Comparison of ENCODE assay signal across 11 mouse cellular contexts in the genomic region with DNA sequence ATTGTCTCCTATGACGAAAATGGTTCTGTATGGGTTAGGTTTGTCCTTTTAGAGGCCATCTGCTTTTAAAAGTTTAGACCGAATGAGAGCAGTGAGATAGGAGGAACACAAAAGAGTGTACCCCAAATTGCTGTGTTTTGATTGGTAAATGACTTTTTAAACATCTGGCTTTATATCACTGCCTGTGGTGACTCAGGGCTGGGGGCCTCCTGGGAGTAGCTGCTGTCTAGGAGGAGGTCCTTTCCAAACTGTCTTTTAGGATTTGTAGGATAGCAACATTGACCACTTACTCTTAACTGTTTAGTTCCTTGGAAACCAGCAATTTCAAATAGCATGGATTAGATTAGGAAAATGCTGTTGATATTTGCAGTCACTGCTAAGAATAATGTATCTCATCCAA. TPM values are rescaled to one million over a fixed set of nuclear protein-coding genes. Genes with fewer than 3 reads are reported as not detected.
DNase-seq lines count a peak whose midpoint lies in the region; ATAC-seq lines count a peak whose summit lies in the region.
"Had no signal": no experiment of that assay in that cellular context is flagged by ENCODE, and none has a peak within 500 bp of the region (broad histone marks: within the 10 kb centered on the region; RNA-seq: fewer than 3 reads in every experiment).

No protein-coding gene starts in this region.

- peaks cover 4% of the 10 kb centered on the region; the same call in 1 of the 2 replicates for H3K36me3 ChIP-seq in liver, embryonic 13.5 days
- H3K36me3 ChIP-seq in liver, embryonic 12.5 days, result peaks cover 6% of the 10 kb centered on the region; the same call in 1 of the 2 replicates
- peaks cover 12% of the 10 kb centered on the region; the same call in 1 of the 2 replicates for H3K36me3 ChIP-seq in heart, embryonic 15.5 days
- H3K36me3 ChIP-seq in neural tube, embryonic 15.5 days, result peaks cover 16% of the 10 kb centered on the region

- no peak overlapping the region for H3K9ac ChIP-seq in liver, embryonic 13.5 days
- no peak overlapping the region for H3K9ac ChIP-seq in liver, embryonic 12.5 days
- no peak overlapping the region for H3K9ac ChIP-seq in heart, embryonic 15.5 days
- no peak overlapping the region for H3K9ac ChIP-seq in neural tube, embryonic 15.5 days (replicated peaks)
- H3K9ac ChIP-seq: liver, embryonic 15.5 days had no signal

- no peak overlapping the region for H3K4me3 ChIP-seq in liver, embryonic 13.5 days (replicated peaks)
- no peak overlapping the region for H3K4me3 ChIP-seq in liver, embryonic 12.5 days
- peak overlapping the region; percentile 64; the same call in 1 of the 2 replicates for H3K4me3 ChIP-seq in heart, embryonic 15.5 days
- 0 out of 2 replicates have a peak overlapping the region, but pooled peaks have one; percentile 71 for H3K4me3 ChIP-seq in neural tube, embryonic 15.5 days (replicated peaks)

- ATAC-seq in liver, embryonic 13.5 days (ENCODE audit: low read depth), result no peak
- no peak for ATAC-seq in liver, embryonic 12.5 days
- ATAC-seq in heart, embryonic 15.5 days (replicated peaks; ENCODE audit: insufficient number of reproducible peaks, insufficient read depth, low FRiP score, low read depth), result no peak
- no peak for ATAC-seq in neural tube, embryonic 15.5 days (ENCODE audit: low FRiP score)
- ATAC-seq: Patski had no signal

- H3K4me1 ChIP-seq in liver, embryonic 13.5 days (replicated peaks), result peaks cover 41% of the 10 kb centered on the region
- peaks cover 38% of the 10 kb centered on the region for H3K4me1 ChIP-seq in liver, embryonic 12.5 days
- peaks cover 24% of the 10 kb centered on the region for H3K4me1 ChIP-seq in heart, embryonic 15.5 days (replicated peaks)
- H3K4me1 ChIP-seq in neural tube, embryonic 15.5 days, result peaks cover 20% of the 10 kb centered on the region

- 49% methylated on average over 2 of the region's 2 CpGs for WGBS in liver, embryonic 13.5 days (ENCODE audit: insufficient replicate concordance)
- 64% methylated on average over 2 of the region's 2 CpGs for WGBS in liver, embryonic 12.5 days (ENCODE audit: insufficient replicate concordance)
- WGBS in heart, embryonic 15.5 days, result 73% methylated on average over 2 of the region's 2 CpGs
- WGBS in neural tube, embryonic 15.5 days, result 74% methylated on average over 2 of the region's 2 CpGs

- H3K4me2 ChIP-seq in liver, embryonic 13.5 days, result peak overlapping the region; percentile 86
- H3K4me2 ChIP-seq in liver, embryonic 12.5 days, result no peak overlapping the region
- peak overlapping the region; percentile 70 for H3K4me2 ChIP-seq in heart, embryonic 15.5 days
- peak overlapping the region; percentile 79 for H3K4me2 ChIP-seq in neural tube, embryonic 15.5 days

- no peaks in the 10 kb centered on the region for H3K9me3 ChIP-seq in liver, embryonic 13.5 days (replicated peaks)
- H3K9me3 ChIP-seq in liver, embryonic 12.5 days (replicated peaks), result no peaks in the 10 kb centered on the region
- H3K9me3 ChIP-seq in heart, embryonic 15.5 days (replicated peaks), result no peaks in the 10 kb centered on the region
- H3K9me3 ChIP-seq in neural tube, embryonic 15.5 days (replicated peaks), result no peaks in the 10 kb centered on the region
- H3K9me3 ChIP-seq: liver, embryonic 15.5 days had no signal

- intact Hi-C loops in heart, postnatal 25 days (cut with DNase I), result no loop called here

- H3K27me3 ChIP-seq in liver, embryonic 13.5 days, result peaks cover 19% of the 10 kb centered on the region
- H3K27me3 ChIP-seq in liver, embryonic 12.5 days (replicated peaks), result peaks cover 14% of the 10 kb centered on the region
- no peaks in the 10 kb centered on the region for H3K27me3 ChIP-seq in heart, embryonic 15.5 days
- no peaks in the 10 kb centered on the region for H3K27me3 ChIP-seq in neural tube, embryonic 15.5 days (replicated peaks)
- H3K27me3 ChIP-seq: Patski had no signal

- DNase-seq in heart, adult 11 months, result peak; percentile 94
- DNase-seq in heart, postnatal 25 days (ENCODE audit: low spot score), result no peak
- no peak for DNase-seq in liver, embryonic 13.5 days
- no peak for DNase-seq in cerebellum, postnatal 10 days
- DNase-seq in layer of hippocampus, postnatal 25 days (ENCODE audit: extremely low spot score in 1 of 2, low spot score in 1 of 2), result no peak
- DNase-seq: kidney, adult 9 months had no signal

- no peak overlapping the region for H3K27ac ChIP-seq in liver, embryonic 13.5 days
- H3K27ac ChIP-seq in liver, embryonic 12.5 days, result no peak overlapping the region
- H3K27ac ChIP-seq in heart, embryonic 15.5 days, result no peak overlapping the region
- no peak overlapping the region for H3K27ac ChIP-seq in neural tube, embryonic 15.5 days (replicated peaks)

RNA-seq across cellular contexts. Expression of gene Stard9, which starts 1.3 kb away (rescaled TPM):
- total RNA-seq in heart, postnatal 25 days (2021), result 1 to 10 TPM; 8.2 to 9.7 TPM
- polyA plus RNA-seq in liver, embryonic 13.5 days (2015; fragmentation: Nextera tagmentation; extraction: Ambion mirVana), result 0.61 and 0.85 TPM in 2 replicates
- 1.4 and 1.7 TPM in 2 replicates for polyA plus RNA-seq in liver, embryonic 12.5 days (2016; fragmentation: Nextera tagmentation; extraction: Ambion mirVana)
- 3.5 and 4.4 TPM in 2 replicates for polyA plus RNA-seq in heart, embryonic 15.5 days (2015; fragmentation: Nextera tagmentation; extraction: Ambion mirVana)
- polyA plus RNA-seq in neural tube, embryonic 15.5 days (2015; fragmentation: Nextera tagmentation; extraction: Ambion mirVana), result 4.2 and 4.3 TPM in 2 replicates
- total RNA-seq in layer of hippocampus, postnatal 25 days (2021), result 10 to 100 TPM in 1 of 2 experiments, 1 to 10 TPM in 1; 6.0 to 10.1 TPM

RNA-seq across cellular contexts. Expression of gene Lrrc57, which starts 20.9 kb away (rescaled TPM):
- total RNA-seq in heart, postnatal 25 days (2021), result 10 to 100 TPM; 14.6 to 15.3 TPM
- polyA plus RNA-seq in liver, embryonic 13.5 days (2015; fragmentation: Nextera tagmentation; extraction: Ambion mirVana), result 14.2 and 15.6 TPM in 2 replicates
- polyA plus RNA-seq in liver, embryonic 12.5 days (2016; fragmentation: Nextera tagmentation; extraction: Ambion mirVana), result 16.0 and 18.0 TPM in 2 replicates
- 19.1 and 20.8 TPM in 2 replicates for polyA plus RNA-seq in heart, embryonic 15.5 days (2015; fragmentation: Nextera tagmentation; extraction: Ambion mirVana)
- polyA plus RNA-seq in neural tube, embryonic 15.5 days (2015; fragmentation: Nextera tagmentation; extraction: Ambion mirVana), result 32.7 and 36.7 TPM in 2 replicates
- total RNA-seq in layer of hippocampus, postnatal 25 days (2021), result 10 to 100 TPM; 33.4 to 37.5 TPM

RNA-seq across cellular contexts. Expression of gene Haus2, which starts 21.1 kb away (rescaled TPM):
- 1 to 10 TPM; 8.6 to 9.3 TPM for total RNA-seq in heart, postnatal 25 days (2021)
- polyA plus RNA-seq in liver, embryonic 13.5 days (2015; fragmentation: Nextera tagmentation; extraction: Ambion mirVana), result 17.6 and 19.1 TPM in 2 replicates
- 21.7 and 21.8 TPM in 2 replicates for polyA plus RNA-seq in liver, embryonic 12.5 days (2016; fragmentation: Nextera tagmentation; extraction: Ambion mirVana)
- polyA plus RNA-seq in heart, embryonic 15.5 days (2015; fragmentation: Nextera tagmentation; extraction: Ambion mirVana), result 17.4 and 19.0 TPM in 2 replicates
- 26.2 and 27.9 TPM in 2 replicates for polyA plus RNA-seq in neural tube, embryonic 15.5 days (2015; fragmentation: Nextera tagmentation; extraction: Ambion mirVana)
- total RNA-seq in layer of hippocampus, postnatal 25 days (2021), result 10 to 100 TPM; 13.9 to 14.5 TPM

Comparison
In these comparisons a context has a peak if more than half of its experiments do, and no peak if none do; other contexts are left out.
1. H3K4me3 ChIP-seq: peak in heart, embryonic 15.5 days (single experiment) and neural tube, embryonic 15.5 days (single experiment); none in liver, embryonic 13.5 days (single experiment) and liver, embryonic 12.5 days (single experiment).